Mouse (Mus musculus) adrenal gland, postnatal 25 days (tissue): ENCODE data around the gene R3hdml. TPM values are rescaled to one million over a fixed set of nuclear protein-coding genes. Genes with fewer than 3 reads are reported as not detected.
A peak's percentile ranks its signal among the peaks of the same experiment; 100 is the strongest.
"Not testable (repeated sequence)": the region's sequence is repeated elsewhere in the genome, so short reads cannot be mapped to it uniquely, and the experiment has no call there.

Experiments
- DNase-seq: peaks from one replicate; pipeline ENCODE4 v3.0.0; 2021; ENCODE audit warnings: mixed read lengths
- long read RNA-seq: library from polyadenylated mRNA; stranded (forward); transcript quantifications from one replicate; pipeline ENCODE4 v2.0.0, GENCODE M21; 2021
- total RNA-seq: library from RNA; stranded (reverse); gene quantifications from 2 replicates; pipeline ENCODE4 v1.2.3, GENCODE M21; 2021

The R3hdml gene
- not detected in 2 replicates for total RNA-seq
- long read RNA-seq, result 0 reads

DNA sequence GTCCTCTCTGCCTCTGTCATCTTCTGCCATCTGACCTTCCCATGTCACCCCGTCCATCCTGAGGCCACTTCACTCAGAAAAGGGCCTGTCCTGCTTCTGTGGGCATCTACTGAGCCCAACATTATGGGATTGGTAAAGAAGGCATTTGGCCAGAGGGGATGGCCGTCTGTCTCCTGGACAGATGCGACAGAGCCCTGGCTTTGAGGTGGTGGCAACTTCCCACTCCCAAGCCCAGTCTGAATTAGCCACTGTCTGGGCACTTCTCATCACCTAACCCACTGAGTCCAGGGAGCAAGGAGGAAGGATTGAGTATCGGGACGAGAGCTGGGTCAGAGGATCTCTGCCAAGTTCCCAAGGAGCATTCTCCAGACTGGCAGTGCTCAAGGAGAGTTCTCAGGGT, at the start of gene R3hdml:
Gene R3hdml (plus strand): TSS at position 301 of the 400 bp plus-strand sequence.
- no peak for DNase-seq

DNA sequence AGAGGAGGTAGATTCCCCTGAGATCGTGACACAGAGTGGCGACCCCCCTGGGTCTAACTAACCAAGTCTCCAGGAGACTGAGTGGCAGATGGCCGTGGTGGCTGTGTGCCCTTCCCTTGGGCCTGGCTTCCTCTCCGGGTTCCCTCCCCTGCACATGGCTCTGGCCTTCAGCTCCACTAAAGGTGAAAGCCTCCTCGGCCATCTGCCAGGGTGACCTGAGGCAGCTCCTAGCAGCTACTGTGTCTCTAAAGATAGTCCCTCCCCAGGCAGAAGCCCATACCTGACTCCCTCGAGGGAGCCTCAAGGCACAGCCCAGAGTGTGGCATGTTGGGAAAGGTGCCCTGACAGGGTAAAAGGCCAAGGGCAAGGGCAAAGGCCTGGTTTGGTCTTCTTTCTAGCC, 48.6 kb upstream of the R3hdml start:
- DNase-seq, result no peak

DNA sequence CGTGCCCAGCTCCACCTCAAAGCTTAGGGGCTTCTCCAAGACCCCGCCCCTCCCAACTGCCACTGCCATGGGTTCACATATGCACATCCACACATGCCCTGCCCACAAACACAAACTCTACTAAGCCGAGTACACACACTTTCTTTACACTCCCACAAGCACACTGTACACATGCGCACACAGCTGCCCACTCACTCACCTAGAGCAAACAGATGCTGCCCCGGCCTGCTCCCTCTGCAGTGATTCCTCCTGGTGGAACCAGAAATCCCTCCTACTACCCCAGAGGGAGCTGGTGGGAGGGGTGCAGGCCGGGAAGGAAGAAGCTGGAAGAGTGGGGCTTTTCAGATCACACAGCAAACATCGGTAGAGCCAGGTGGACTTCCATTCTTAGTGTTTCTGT, 48.1 kb upstream of the R3hdml start:
- DNase-seq, result no peak

DNA sequence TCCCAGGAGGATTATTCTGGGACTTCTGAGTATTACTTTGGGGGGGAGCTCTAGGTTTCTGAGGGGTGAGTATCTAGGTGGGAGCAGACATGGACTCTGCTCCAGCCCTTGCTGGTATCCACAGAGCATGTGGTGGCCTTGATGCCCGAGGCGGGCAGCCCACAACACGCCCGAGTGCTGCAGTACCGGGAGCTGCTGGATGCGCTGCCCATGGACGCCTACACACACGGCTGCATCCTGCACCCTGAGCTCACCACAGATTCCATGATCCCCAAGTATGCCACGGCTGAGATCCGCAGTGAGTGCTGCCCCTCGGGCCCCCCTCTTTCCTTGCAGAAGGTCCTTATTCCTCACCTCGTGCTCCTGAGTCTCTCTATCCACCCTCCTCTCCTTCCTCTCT, 44.7 kb upstream of the R3hdml start:
- no peak for DNase-seq

DNA sequence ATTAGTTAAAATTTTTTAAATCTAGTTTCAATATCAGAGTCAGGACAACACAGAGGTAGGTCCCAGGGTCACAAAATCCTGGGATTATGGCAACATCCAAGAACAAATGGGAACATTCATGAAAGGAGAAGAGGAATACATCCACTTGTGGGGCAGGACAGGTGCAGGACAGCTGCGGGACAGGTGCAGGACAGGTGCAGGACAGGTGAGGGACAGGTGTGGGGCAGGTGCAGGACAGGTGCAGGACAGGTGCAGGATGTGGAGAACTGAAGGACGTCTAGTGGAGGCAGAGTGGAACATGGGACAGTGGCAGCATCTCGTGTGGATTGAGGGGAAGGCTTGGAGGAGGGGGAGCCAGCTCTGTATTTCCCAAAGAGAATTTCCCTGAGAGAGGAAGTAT, 42.8 kb upstream of the R3hdml start:
- DNase-seq, result no peak

DNA sequence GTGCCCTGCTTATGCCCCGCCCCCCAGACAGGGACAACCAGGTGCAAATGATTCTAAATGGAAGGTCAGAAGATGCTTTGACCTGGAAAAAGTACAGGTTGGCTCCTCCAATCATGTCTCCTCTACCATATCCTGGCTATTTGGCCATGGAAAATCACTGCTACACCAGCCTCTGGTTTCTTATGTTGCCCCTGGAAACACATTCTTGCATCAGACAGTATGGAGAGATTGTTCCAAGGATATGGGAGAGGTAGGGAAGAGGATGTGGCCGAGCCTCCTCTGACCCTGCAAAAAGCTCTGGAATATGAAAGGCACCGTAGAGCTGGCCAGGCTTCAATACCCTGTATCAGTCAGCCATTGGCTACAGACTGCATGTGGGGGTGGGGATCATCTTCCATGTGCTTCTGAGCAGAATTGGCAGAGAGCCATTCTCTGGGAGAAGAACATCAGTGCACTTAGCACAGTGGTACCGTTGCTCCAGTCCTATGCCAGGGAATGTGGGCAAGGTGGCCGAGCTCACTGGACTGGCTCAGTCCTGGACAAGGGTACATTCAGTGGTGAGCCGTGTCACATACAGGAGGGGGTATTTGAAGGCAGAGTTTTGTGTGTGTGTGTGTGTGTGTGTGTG, 41.3 kb upstream of the R3hdml start:
- no peak for DNase-seq

DNA sequence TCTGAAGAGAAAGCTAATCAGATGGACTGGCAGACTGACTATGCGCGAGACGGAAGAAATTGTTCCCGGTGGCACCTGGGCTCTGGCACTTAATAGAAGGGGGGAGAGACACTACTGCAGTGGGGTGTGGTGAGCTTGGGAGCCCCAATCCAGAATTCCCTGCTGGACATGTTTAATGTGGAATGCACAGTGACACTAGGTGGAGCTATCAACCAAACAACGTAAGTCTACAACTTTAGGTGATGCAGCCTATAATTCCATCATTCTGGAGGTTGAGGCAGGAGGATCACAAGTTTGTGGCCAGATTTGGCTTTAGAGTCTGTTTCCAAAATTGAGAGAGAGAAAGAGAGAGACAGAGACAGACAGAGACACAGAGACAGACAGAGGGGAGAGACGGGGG, 39.4 kb upstream of the R3hdml start:
- DNase-seq, result no peak

DNA sequence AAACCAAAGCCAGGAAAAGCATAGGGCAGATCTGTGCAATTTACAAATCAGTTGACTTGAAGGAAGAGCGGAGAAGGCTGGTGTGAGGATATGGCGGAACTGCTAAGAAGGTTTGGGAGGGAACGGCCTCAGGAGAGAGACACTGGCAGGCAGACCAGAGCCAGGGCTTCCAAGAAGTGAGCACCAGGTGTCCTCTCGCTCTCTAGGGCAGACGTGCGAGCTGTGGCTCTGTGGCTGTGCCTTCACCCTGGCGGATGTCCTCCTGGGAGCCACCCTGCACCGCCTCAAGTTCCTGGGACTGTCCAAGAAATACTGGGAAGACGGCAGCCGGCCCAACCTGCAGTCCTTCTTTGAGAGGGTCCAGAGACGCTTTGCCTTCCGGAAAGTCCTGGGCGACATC, 38.7 kb upstream of the R3hdml start:
- DNase-seq, result no peak

DNA sequence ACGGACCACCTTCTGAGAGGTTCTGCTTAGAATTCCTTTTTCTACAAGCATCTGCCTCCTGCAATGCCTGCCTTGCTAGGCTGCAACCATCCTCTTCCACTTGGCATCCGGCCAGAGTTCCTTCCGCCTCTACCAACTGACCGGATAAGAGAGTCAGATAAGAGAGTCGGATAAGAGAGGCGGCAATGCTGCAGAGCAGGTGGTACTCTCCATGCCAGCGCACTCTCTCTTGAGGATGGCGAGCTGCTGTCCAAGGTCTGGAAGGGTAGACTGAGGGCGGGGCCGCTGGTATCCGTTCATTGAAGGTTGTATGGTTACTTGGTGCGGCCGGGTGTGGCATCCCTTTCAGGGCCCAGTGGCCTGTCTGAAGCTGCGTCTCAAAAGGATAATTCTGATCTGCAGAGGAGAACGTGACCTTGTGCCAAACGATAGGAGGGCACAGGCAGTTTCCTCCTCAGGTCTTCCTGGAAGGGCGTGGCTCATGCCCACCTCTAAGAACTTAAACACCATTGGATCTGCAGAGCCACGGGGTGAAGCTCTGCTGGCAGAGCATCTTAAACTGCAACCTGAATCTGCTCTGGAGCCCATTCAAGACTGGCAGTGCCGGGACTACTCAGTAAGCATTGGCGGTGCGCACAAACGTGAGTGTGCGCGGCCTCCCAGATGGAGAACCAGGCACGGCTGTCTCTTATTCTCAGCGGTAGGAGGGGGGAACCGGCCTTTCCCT, 33.4 kb upstream of the R3hdml start:
- DNase-seq, result peak; percentile 29

DNA sequence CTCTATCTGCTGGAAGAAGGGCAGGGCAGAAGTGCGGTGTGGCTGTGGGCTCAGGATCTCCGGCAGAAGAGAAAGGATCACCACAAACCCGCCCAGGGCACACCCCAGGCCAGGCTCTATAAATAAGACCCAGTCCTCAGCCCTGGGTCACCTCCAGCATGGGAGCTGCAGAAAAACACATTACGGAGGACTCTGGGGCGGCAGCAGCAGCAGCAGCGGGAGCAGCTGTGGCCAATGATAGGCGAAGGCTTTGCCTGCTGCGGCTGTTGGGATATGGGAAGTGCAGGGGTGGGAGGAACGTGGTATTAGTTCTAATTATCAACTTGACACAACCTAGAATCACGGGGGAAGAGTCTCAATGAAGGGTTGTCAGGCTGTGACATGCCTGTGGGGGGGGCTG, 32.7 kb upstream of the R3hdml start:
- no peak for DNase-seq

DNA sequence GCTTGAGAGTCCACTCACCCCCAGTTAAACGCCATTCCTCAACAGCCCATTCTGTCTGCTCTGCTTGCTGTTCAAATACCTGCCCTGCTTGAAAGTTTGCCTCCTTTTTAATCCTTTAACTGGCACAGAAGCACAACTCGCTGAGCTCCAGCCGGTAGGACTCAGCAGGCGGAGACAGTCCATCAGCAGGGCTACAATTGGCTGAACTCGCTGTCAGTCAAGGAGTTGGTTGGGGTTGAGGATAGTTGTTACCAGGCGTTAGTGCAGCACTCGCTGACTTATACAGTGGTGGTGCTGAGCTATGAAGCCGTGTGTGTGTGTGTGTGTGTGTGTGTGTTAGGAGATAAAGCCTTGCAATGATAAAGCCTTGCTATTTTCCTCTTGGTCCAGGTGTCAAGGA, 31.5 kb upstream of the R3hdml start:
- DNase-seq, result no peak

DNA sequence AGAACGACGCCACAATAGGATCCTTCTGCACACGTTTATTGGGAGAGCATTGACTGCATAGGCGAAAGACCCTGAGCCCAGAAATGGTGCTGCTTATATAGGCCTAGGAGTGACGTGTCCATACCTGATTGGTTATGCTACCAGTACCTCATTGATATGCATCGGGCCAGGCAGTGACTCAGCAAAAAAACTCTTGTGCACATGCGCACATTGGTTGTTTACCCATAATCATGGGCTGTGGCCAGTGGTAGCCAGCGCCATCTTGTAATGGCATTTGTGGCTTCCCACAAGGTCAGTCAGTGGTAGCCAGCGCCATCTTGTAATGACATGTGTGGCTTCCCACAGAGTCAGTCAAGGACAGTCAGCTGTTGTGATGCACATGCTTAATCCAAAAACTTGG, 30.8 kb upstream of the R3hdml start:
- not testable (repeated sequence) for DNase-seq

DNA sequence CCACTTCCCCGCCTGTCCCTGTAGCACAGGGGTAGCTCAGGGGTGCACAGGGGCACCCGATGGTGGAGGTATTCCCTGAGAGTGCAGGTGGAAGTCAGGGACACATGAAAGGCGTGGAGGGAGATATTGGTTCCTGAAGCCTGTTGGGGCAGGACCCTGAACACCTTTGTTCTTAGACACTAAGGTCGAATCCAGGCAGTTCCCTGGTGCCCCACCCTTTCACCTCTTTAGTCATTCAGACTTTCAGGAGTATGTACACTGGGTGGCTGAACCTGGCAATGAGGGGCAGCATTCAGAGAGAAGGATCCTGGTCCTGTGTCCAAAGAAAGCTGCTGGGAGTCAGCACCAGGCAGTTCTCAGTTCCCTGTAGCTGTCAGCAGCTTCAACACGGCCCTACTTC, 29.7 kb upstream of the R3hdml start:
- DNase-seq, result no peak

DNA sequence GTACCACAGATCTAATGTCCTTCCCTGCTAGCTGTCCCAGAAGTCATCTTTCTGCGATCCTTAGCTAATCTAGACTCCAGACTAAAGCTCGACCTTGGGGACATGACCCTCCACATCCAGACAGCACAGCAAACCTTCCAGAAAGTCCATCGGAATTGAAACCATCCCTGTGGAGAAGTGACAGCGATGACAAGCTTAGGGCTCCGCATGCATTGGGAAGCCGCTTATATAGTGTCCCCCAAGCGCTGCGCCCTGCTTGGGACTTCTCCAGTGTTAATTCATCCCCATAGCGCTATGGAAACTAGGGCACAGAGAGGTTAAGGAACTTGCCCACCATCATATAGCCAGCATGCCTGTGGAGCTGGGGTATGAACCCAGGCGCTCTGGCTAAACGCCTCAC, 29.3 kb upstream of the R3hdml start:
- no peak for DNase-seq

DNA sequence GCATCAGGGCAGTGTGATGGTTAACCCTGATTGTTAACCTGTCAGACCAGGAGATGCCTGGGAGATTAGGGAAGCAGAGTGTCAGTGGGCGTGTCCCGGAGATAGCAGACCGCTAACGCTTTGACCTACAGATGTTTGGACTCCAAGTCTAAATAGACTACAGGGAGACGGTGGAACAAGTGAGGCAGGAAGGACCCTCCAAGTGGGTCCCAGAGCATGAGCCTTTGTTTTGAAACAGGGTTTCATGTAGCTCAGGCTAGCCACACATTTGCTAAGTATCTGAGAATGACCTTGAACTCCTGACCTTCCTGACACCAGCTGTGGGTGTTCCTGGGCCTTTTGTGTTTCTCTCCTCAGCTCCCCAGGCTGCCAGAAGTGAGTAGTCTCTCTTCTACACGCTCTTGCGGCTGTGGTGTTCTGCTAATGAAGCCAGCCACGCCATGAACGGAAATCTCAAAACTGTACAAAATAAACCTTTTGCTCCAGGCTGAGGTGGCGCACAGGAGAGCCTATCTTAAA, 28.8 kb upstream of the R3hdml start:
- DNase-seq, result no peak

DNA sequence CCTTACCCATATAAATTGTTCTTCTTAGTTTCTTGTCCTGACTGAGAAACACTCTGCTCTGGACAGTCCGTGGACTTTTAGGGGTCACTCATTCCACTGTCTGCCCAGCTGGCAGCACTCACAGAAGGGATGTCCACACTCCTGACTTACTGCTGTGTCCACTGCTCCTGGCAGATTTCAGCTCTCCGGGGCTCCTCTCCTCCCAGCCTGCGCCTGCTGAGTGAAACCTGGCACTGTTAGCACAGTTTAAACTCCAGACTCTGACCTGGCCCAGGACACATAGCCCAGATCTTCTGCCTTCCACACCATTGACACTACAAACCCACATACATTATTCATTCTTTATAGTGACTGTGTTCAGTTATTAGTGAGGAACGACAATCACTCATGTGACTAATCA, 28.1 kb upstream of the R3hdml start:
- no peak for DNase-seq

DNA sequence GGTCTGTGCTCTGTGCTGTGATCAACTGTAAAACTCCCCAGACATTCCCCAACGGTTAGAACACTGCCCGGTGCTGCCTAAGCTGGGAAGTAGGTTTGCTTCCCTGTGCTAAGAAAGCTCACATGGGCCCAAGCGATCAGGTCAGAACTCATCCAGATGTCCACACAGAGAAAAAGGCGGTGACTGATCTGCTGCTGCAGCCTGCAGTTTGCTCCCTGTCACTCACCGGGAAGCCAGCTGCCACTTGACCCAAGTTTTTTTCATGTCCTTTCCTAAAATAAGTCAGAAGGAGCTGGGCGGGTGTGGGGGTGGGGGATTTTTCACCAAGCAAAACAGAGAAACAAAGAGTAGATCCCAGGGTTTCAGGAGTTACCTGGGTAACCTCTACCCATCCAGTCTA, 27.6 kb upstream of the R3hdml start:
- no peak for DNase-seq

DNA sequence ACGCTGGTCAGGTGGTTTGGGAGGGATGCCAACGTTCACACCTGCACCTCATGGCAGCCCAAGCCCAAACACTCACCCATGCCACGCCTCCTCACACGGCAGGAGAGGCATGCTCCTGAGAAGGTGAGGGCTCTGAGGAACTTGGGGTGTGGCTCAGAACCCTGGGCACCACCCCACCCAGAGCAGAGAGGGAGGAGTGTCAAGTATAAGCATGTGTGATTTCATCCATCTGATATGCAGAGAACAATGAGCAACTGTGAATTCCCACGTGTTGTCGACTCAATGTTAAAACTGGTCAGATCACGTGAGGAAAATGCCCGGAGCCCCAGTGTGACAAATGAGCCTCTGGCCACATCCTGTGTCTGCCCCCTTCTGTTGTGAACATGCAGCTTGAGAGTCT, 25.3 kb upstream of the R3hdml start:
- no peak for DNase-seq

DNA sequence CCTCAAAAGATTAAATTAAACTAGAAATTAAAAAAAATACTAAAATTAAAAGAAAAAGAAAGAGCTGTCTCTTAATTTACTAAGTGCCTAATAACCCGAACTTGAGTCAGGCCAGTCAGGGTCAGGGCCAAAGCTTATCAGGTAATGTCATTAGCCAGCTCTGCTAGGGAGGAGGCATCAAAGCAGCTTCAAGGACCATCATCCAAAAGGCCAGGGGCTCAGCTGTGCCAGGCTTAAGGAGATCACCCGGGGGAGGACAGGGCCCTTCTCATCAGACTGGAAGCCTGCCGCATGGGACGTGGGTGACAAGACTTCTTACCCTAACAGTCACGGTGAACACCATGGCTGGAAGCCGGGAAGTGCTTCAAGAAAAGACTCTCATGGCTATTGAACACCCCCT, 24.5 kb upstream of the R3hdml start:
- peak; percentile 32 for DNase-seq

DNA sequence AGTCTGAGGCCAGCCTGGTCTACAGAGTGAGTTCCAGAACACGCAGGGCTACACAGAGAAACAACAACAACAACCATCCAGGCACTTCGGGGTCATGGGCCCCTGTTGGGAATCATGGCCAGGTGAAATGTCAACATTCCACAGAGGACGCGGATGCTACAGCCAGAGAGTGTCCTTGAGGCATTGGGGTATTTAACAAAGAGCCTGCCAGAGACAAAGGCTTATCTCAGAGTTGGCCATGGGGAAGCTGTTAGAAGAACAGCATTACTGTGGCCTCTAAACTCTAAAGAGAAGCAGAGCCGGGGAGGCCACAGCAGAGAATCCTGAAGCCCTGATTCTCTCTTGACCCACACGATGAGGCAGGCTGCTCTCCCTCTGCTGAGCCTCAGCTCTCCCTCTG, 23.3 kb upstream of the R3hdml start:
- DNase-seq, result no peak

DNA sequence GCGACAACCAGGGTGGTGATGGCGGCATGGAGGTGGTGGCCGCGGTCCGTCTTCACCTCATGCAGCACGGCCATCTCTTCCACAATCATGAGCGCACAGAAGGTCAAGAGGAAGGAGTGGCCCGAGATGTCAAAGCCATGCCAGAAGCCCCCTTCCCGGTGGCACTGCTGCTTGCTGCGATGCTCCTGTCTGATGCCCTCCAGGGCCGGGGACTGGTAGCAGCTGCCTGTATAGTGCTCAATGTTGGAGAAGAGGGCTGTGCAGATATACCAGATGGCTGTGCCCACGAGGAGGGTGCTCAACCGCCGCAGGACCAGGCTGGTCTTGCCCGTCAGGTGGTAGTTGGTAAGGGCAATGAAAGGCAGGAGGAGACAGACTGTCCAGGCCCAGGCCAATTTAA, 22.4 kb upstream of the R3hdml start:
- no peak for DNase-seq

DNA sequence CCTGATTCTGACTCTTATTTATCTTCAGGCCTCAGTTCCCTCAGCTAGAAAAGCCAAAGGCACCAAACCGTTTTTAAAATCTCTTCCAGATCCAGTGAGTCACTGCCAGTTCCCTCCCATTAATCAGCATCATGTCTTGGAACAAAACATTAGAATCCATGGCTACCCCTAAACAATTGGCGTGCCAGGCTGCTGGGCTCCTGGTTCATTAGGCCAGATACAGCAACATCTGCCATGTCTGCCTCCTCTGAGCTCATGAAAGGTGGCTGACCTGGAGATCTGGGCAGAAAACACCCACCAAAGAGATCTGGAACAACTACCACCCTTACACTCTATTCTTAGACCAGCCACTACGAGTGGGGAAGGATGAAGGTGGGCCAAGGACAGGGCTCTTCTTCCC, 21.0 kb upstream of the R3hdml start:
- peak; percentile 35 for DNase-seq

DNA sequence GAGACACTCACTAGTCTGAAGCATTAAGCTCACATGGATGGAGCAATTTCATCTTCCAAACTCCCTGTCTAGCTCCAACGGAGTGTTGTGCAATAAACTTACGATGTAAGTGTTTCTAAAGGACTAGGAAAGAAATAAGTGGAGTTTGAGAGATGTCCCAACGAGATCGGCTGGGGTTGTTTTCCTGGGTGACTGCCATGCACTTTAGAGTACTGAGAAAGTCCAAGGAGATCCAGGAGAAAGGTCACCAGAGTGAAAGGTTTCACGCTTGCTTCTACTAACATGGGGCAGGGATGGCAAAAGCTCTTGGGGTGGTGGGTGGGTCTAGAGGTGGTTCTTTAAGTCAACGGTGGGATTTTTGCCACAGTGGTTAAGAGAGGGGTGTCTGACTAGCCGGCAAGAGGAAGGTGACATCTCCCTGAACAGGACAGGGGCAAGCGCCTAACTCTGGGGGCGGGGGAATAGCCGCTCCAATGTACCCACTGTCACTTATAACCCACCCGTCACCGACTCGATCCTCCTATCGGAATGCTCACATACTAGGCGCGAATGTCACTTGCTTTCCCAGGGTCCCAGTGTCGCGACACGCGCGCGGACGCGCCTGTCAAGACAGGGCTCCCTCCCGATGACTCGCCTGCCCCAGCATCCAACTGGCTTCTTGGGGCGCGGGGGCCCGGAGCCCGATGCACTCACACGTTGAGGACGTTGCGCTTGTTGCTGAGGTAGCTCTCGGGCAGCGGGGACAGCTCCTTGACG, 20.2 kb upstream of the R3hdml start:
- DNase-seq, result no peak
